Mouse (Mus musculus): ENCODE measurements around the gene Tmem239. TPM values are rescaled to one million over a fixed set of nuclear protein-coding genes. Genes with fewer than 3 reads are reported as not detected.
A peak's percentile ranks its signal among the peaks of the same experiment; 100 is the strongest.
"Not testable (repeated sequence)": the region's sequence is repeated elsewhere in the genome, so short reads cannot be mapped to it uniquely, and the experiment has no call there.

The Tmem239 gene
- total RNA-seq (2021) = not detected

- intact Hi-C loops (cut with DNase I) = no loop called here
- DNase-seq = no peak
Measured at GRCm38 (mm10) chr2:130406178-130406577, at the start of gene Tmem239. Gene Tmem239, plus strand, starts transcription at chr2:130406478.

GRCm38 (mm10) chr2:130357551-130357950, 48.7 kb upstream of the Tmem239 start:
- no peak for DNase-seq
- intact Hi-C loops (cut with DNase I) = no loop called here

- intact Hi-C loops (cut with DNase I) = no loop called here
- DNase-seq = no peak
Measured at GRCm38 (mm10) chr2:130358852-130359251, 47.4 kb upstream of the Tmem239 start.

- intact Hi-C loops (cut with DNase I) = loop anchor here (5.0 kb wide), 1 partner anchor 70 kb away; no protein-coding TSS in a partner anchor
- DNase-seq = peak; percentile 43
Measured at GRCm38 (mm10) chr2:130362511-130363026, 43.7 kb upstream of the Tmem239 start.

- DNase-seq = no peak
- intact Hi-C loops (cut with DNase I) = no loop called here
Measured at GRCm38 (mm10) chr2:130365211-130366094, 40.8 kb upstream of the Tmem239 start.

- DNase-seq = no peak
- intact Hi-C loops (cut with DNase I) = no loop called here
Measured at GRCm38 (mm10) chr2:130367386-130367785, 38.9 kb upstream of the Tmem239 start.

- intact Hi-C loops (cut with DNase I); DNase-seq: not testable (repeated sequence)
Measured at GRCm38 (mm10) chr2:130373026-130373425, 33.3 kb upstream of the Tmem239 start.

GRCm38 (mm10) chr2:130374951-130375350, 31.3 kb upstream of the Tmem239 start:
- intact Hi-C loops (cut with DNase I) = no loop called here
- DNase-seq = peak; percentile 15

GRCm38 (mm10) chr2:130383205-130383604, 23.1 kb upstream of the Tmem239 start:
- intact Hi-C loops (cut with DNase I) = no loop called here
- no peak for DNase-seq

GRCm38 (mm10) chr2:130383895-130384294, 22.4 kb upstream of the Tmem239 start:
- intact Hi-C loops (cut with DNase I) = no loop called here

GRCm38 (mm10) chr2:130386212-130386611, 20.1 kb upstream of the Tmem239 start:
- no peak for DNase-seq
- intact Hi-C loops (cut with DNase I) = no loop called here

More at GRCm38 (mm10) chr2:130383895-130384294, 22.4 kb upstream of the Tmem239 start:
- DNase-seq = no peak

- DNase-seq = no peak
- intact Hi-C loops (cut with DNase I) = no loop called here
Measured at GRCm38 (mm10) chr2:130388796-130389195, 17.5 kb upstream of the Tmem239 start.

- DNase-seq = no peak
- intact Hi-C loops (cut with DNase I) = no loop called here
Measured at GRCm38 (mm10) chr2:130390993-130391625, 15.2 kb upstream of the Tmem239 start.

GRCm38 (mm10) chr2:130392836-130393235, 13.4 kb upstream of the Tmem239 start:
- intact Hi-C loops (cut with DNase I) = no loop called here
- no peak for DNase-seq

GRCm38 (mm10) chr2:130395696-130396095, 10.6 kb upstream of the Tmem239 start:
- intact Hi-C loops (cut with DNase I) = no loop called here
- DNase-seq = no peak

GRCm38 (mm10) chr2:130397186-130397985, 8.9 kb upstream of the Tmem239 start, which contains the start of gene Cpxm1:
Gene Cpxm1, minus strand, starts transcription at chr2:130397574.
- intact Hi-C loops (cut with DNase I) = no loop called here
- peak; percentile 36 for DNase-seq

GRCm38 (mm10) chr2:130398091-130398490, 8.2 kb upstream of the Tmem239 start:
- no peak for DNase-seq

GRCm38 (mm10) chr2:130400046-130400445, 6.2 kb upstream of the Tmem239 start:
- no peak for DNase-seq
- intact Hi-C loops (cut with DNase I) = no loop called here

More at GRCm38 (mm10) chr2:130398091-130398490, 8.2 kb upstream of the Tmem239 start:
- intact Hi-C loops (cut with DNase I) = no loop called here

GRCm38 (mm10) chr2:130401891-130402290, 4.4 kb upstream of the Tmem239 start:
- no peak for DNase-seq
- intact Hi-C loops (cut with DNase I) = no loop called here

GRCm38 (mm10) chr2:130404939-130405338, 1.3 kb upstream of the Tmem239 start, which contains the start of the genes Gm28372 and 1700020A23Rik:
Gene Gm28372, plus strand, starts transcription at chr2:130405239.
Gene 1700020A23Rik, plus strand, starts transcription at chr2:130405259.
- no peak for DNase-seq
- intact Hi-C loops (cut with DNase I) = no loop called here

Measured in left cerebral cortex, postnatal 4 days (tissue).